Mouse (Mus musculus) retina, embryonic 14.5 days (tissue): ENCODE measurements at regions not wholly inside any gene's neighbourhood (a gene's known extent, or its start where the extent isn't known, plus 50 kb on each side); places are given as distances from the start of the nearest gene placed in this dataset.

Experiments used
- DNase-seq: peaks from one replicate; pipeline ENCODE4 v3.0.0-alpha.2; 2015; ENCODE audit warnings: low spot score

- DNase-seq, result no peak
Measured at GRCm38 (mm10) chr1:92340644-92341043, 133.0 kb downstream of the Ndufa10 start.

- DNase-seq, result no peak
Measured at GRCm38 (mm10) chr1:92338589-92338988, 135.1 kb downstream of the Ndufa10 start.

GRCm38 (mm10) chr1:92337450-92337849, 136.2 kb downstream of the Ndufa10 start:
- no peak for DNase-seq

GRCm38 (mm10) chr1:92332248-92332584, 136.7 kb upstream of the Hdac4 start:
- DNase-seq, result no peak

GRCm38 (mm10) chr1:92331559-92332247, 136.2 kb upstream of the Hdac4 start:
- DNase-seq, result no peak

GRCm38 (mm10) chr1:92330181-92330580, 134.7 kb upstream of the Hdac4 start:
- no peak for DNase-seq

GRCm38 (mm10) chr1:92329491-92329890, 134.0 kb upstream of the Hdac4 start:
- DNase-seq, result no peak

- DNase-seq, result no peak
Measured at GRCm38 (mm10) chr1:92327141-92327540, 131.6 kb upstream of the Hdac4 start.

GRCm38 (mm10) chr1:92325281-92325680, 129.8 kb upstream of the Hdac4 start:
- no peak for DNase-seq

- DNase-seq, result no peak
Measured at GRCm38 (mm10) chr1:92324091-92324950, 128.8 kb upstream of the Hdac4 start.

- DNase-seq, result no peak
Measured at GRCm38 (mm10) chr1:92317131-92317530, 121.6 kb upstream of the Hdac4 start.

- DNase-seq, result no peak
Measured at GRCm38 (mm10) chr1:92316191-92316723, 120.8 kb upstream of the Hdac4 start.

GRCm38 (mm10) chr1:92313001-92313597, 117.6 kb upstream of the Hdac4 start:
- DNase-seq, result no peak

- DNase-seq, result no peak
Measured at GRCm38 (mm10) chr1:92309883-92310282, 114.4 kb upstream of the Hdac4 start.

- DNase-seq, result no peak
Measured at GRCm38 (mm10) chr1:92309381-92309780, 113.9 kb upstream of the Hdac4 start.

GRCm38 (mm10) chr1:92308537-92308936, 113.0 kb upstream of the Hdac4 start:
- DNase-seq, result no peak

GRCm38 (mm10) chr1:92306042-92306441, 110.5 kb upstream of the Hdac4 start:
- DNase-seq, result no peak

GRCm38 (mm10) chr1:92299041-92299440, 103.5 kb upstream of the Hdac4 start:
- DNase-seq, result no peak

- DNase-seq, result peak; percentile 30
Measured at GRCm38 (mm10) chr1:92292681-92293380, 97.3 kb upstream of the Hdac4 start.

- DNase-seq, result no peak
Measured at GRCm38 (mm10) chr1:92286966-92287342, 91.5 kb upstream of the Hdac4 start.

- peak; percentile 52 for DNase-seq
Measured at GRCm38 (mm10) chr1:92286013-92286965, 90.8 kb upstream of the Hdac4 start.
